Mouse (Mus musculus): ENCODE data around the gene Cap2. TPM values are rescaled to one million over a fixed set of nuclear protein-coding genes. Genes with fewer than 3 reads are reported as not detected.

Gene Cap2
- polyA plus RNA-seq, 1 experiment from 2014 or later = 35.1 TPM

DNA sequence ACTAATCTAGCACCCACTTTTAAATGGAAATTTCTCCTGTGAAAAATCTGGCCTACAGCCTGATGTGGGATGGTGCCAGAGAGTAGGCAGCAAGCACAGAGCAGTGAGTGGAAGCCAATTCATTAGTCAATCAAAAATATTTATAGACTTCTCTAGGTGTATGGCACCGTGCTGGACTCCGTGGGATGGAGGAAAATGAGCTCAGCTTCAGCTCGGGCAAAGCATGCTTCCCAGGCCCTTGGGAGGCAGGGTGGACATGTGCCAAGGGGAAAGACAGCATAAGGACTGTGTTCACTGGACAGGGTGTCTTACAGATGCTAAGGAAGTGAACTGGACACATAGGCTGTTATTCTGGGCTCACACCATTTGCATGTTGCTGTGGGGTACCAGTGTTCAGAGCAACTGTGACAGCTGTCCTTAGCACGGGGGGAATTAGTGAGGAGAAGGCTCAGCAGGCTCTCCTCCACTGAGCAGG is 15.6 kb downstream of the Cap2 start:
- no peaks in the 10 kb centered on the region for H3K4me1 ChIP-seq (ENCODE audit: control insufficient read depth, insufficient read depth, low read length)
- H3K4me2 ChIP-seq (ENCODE audit: low read depth, low read length) = no peak overlapping the region
- peak; percentile 35 for DNase-seq (ENCODE audit: low spot score)
- no peaks in the 10 kb centered on the region for H3K36me3 ChIP-seq (ENCODE audit: control insufficient read depth, insufficient read depth, low read length)
- H3K27ac ChIP-seq (replicated peaks; ENCODE audit: low read depth, low read length) = no peak overlapping the region
- ATAC-seq (ENCODE audit: low read depth) = no peak
- 64% methylated on average over 4 of the region's 4 CpGs for WGBS
- no peaks in the 10 kb centered on the region for H3K27me3 ChIP-seq (replicated peaks; ENCODE audit: control insufficient read depth, insufficient read depth, low read length)
- H3K9ac ChIP-seq (ENCODE audit: low read depth, low read length) = no peak overlapping the region
- H3K9me3 ChIP-seq (ENCODE audit: control insufficient read depth, low read length) = no peaks in the 10 kb centered on the region
- H3K4me3 ChIP-seq (ENCODE audit: low read depth, low read length) = no peak overlapping the region

DNA sequence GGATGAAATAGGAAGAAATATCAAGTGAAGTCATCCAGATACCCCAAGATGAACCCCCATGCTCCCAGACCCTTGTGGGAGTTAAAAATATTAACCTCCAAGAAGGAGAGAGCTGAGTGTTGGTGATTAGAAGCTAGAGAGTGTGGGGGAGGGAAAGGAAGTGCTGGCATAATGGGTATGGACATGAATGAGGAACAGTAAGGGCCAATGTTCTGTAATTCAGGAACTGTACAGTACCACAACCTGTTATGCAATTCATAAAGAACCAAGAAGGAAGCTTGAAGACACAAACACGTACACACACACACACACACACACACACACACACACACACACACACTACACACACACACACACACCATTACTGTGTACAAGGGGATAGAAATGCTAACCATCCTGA is 19.8 kb downstream of the Cap2 start:
- Histone ChIP-seq H3K4me3 (ENCODE audit: low read depth, low read length) (no peak overlapping the region), H3K4me2 (ENCODE audit: low read depth, low read length) (no peak overlapping the region), H3K27me3 (replicated peaks; ENCODE audit: control insufficient read depth, insufficient read depth, low read length) (no peaks in the 10 kb centered on the region), H3K9me3 (ENCODE audit: control insufficient read depth, low read length) (no peaks in the 10 kb centered on the region), H3K36me3 (ENCODE audit: control insufficient read depth, insufficient read depth, low read length) (no peaks in the 10 kb centered on the region), H3K27ac (replicated peaks; ENCODE audit: low read depth, low read length) (no peak overlapping the region), H3K4me1 (ENCODE audit: control insufficient read depth, insufficient read depth, low read length) (peaks cover 15% of the 10 kb centered on the region), H3K9ac (ENCODE audit: low read depth, low read length) (no peak overlapping the region)
- WGBS = 88% methylated on average over 1 of the region's 1 CpGs
- ATAC-seq (ENCODE audit: low read depth) (no peak), DNase-seq (ENCODE audit: low spot score) (no peak)

DNA sequence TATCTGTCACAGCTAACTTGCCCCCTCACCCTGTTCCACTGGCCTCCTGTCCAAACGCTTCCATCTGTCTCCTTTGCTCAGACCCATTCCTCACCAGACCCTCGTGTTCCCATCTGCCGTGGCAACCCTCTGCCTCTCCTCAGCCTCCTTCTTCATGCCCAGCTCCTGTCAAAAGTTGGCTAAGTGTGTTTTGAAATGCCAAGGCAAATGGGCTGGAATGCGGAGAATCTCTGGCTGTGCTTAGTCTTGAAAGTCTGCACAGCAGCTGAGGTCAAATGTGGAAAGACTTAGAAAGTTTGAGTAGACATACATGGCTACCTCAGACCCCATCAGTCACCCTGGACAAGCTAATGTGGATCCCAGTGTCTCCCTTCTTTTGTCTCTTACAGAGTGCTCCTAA is 21.1 kb downstream of the Cap2 start:
- Histone ChIP-seq H3K9ac (ENCODE audit: low read depth, low read length) (no peak overlapping the region), H3K27me3 (replicated peaks; ENCODE audit: control insufficient read depth, insufficient read depth, low read length) (no peaks in the 10 kb centered on the region), H3K36me3 (ENCODE audit: control insufficient read depth, insufficient read depth, low read length) (no peaks in the 10 kb centered on the region), H3K27ac (replicated peaks; ENCODE audit: low read depth, low read length) (no peak overlapping the region), H3K4me1 (ENCODE audit: control insufficient read depth, insufficient read depth, low read length) (peaks cover 15% of the 10 kb centered on the region), H3K4me3 (ENCODE audit: low read depth, low read length) (no peak overlapping the region), H3K9me3 (ENCODE audit: control insufficient read depth, low read length) (no peaks in the 10 kb centered on the region), H3K4me2 (ENCODE audit: low read depth, low read length) (no peak overlapping the region)
- 45% methylated on average over 4 of the region's 4 CpGs for WGBS
- ATAC-seq (ENCODE audit: low read depth) (no peak; the same call in 1 of the 2 replicates), DNase-seq (ENCODE audit: low spot score) (peak; percentile 76)

DNA sequence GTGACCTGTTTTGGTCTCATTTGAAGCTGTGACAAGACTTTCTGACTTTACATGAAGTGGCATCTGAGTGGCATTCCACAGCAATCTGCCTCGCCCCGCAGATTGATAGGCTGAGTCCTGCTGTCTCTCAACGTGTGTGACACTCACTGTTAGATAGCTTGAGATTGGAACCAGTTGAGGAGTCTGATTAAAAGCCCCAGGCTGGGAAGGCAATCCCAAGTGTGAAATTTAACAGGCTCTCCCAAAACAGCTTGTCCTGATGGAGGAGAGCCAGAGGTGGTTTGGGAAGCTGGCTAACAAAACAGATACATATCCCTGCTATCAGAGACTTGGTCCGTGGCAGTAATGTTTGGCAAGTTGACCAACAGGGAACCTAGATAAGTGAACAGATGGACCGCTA is 21.6 kb downstream of the Cap2 start:
- H3K27ac ChIP-seq (replicated peaks; ENCODE audit: low read depth, low read length) = no peak overlapping the region; the same call in 1 of the 2 replicates

DNA sequence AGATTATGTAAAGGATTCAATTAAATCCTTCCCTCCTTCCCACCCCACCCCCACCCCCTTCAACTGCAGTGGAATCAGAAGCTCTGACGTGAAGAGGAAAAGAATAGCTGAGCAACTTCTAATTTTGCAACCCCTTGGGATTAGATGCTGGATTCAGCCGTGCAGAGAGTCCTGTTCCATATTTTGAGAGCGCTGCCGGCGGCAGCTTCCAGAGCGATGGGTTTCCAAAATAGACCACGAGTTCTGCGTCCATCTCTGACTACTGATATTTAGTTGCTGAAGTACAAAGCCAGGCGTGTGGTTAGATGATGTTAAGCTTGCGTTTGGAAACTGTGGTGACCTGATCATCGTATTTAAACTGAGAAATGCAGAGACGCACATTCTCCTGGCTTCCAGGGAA is 22.1 kb downstream of the Cap2 start:
- no peaks in the 10 kb centered on the region for H3K36me3 ChIP-seq (ENCODE audit: control insufficient read depth, insufficient read depth, low read length)
- H3K4me3 ChIP-seq (ENCODE audit: low read depth, low read length) = no peak overlapping the region
- no peak; the same call in 1 of the 2 replicates for ATAC-seq (ENCODE audit: low read depth)
- H3K9ac ChIP-seq (ENCODE audit: low read depth, low read length) = no peak overlapping the region
- DNase-seq (ENCODE audit: low spot score) = peak; percentile 59
- H3K27me3 ChIP-seq (replicated peaks; ENCODE audit: control insufficient read depth, insufficient read depth, low read length) = no peaks in the 10 kb centered on the region
- no peak overlapping the region for H3K27ac ChIP-seq (replicated peaks; ENCODE audit: low read depth, low read length)
- H3K9me3 ChIP-seq (ENCODE audit: control insufficient read depth, low read length) = no peaks in the 10 kb centered on the region
- peaks cover 15% of the 10 kb centered on the region for H3K4me1 ChIP-seq (ENCODE audit: control insufficient read depth, insufficient read depth, low read length)
- 0 out of 2 replicates have a peak overlapping the region, but pooled peaks have one; percentile 4 for H3K4me2 ChIP-seq (ENCODE audit: low read depth, low read length)
- WGBS = 49% methylated on average over 12 of the region's 12 CpGs

More for the DNA sequence above, 21.6 kb downstream of the Cap2 start:
- Histone ChIP-seq H3K36me3 (ENCODE audit: control insufficient read depth, insufficient read depth, low read length) (no peaks in the 10 kb centered on the region), H3K9ac (ENCODE audit: low read depth, low read length) (no peak overlapping the region), H3K4me1 (ENCODE audit: control insufficient read depth, insufficient read depth, low read length) (peaks cover 15% of the 10 kb centered on the region), H3K27me3 (replicated peaks; ENCODE audit: control insufficient read depth, insufficient read depth, low read length) (no peaks in the 10 kb centered on the region), H3K4me3 (ENCODE audit: low read depth, low read length) (no peak overlapping the region), H3K4me2 (ENCODE audit: low read depth, low read length) (0 out of 2 replicates have a peak overlapping the region, but pooled peaks have one; percentile 4), H3K9me3 (ENCODE audit: control insufficient read depth, low read length) (no peaks in the 10 kb centered on the region)
- WGBS = 57% methylated on average over 5 of the region's 5 CpGs
- peak; percentile 23 for DNase-seq (ENCODE audit: low spot score)
- ATAC-seq (ENCODE audit: low read depth) = no peak; the same call in 1 of the 2 replicates

DNA sequence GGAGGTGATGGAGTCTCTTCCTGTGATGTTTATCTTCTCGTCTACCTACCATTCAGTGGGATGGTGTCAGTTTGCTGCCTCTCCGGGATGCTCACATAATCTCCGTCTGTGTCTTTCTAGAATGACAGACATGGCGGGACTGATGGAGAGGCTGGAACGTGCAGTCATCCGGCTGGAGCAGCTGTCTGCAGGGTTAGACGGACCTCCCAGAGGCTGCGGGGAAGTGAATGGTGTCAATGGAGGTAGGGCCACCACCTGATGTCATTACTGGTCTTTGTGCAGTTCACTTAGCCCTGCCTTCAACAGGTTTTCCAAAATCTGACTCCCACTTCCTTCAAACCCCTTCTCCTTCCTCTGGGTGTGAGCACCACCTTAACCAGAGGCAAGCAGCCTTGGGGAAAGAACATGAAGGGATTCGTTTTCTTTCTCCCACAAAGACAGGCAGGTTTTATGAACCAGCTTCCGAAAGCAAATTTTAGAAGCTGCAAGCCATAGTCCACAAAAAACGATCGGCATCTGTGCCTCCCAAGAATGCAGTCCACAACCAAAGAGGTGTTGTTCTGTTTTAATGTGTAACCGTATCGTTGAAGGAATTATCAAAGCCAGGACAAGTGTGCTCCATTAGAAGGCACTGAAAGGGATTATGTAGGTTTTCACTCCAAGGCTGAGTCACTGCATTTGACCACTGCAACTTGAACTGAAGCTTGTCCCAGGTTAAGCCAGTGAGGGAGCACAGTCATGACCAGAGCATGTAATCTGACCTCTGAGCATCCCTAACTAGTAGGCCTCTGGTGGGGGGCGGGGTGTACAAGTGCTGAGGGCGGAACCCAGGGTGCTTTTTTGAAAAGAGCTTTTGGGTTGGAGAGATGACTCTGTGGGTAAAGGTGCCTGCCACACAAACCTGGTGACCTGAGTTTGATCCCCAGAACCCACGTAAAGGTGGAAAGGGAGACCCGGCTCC is 23.9 kb downstream of the Cap2 start:
- WGBS = 81% methylated on average over 18 of the region's 18 CpGs
- no peaks in the 10 kb centered on the region for H3K9me3 ChIP-seq (ENCODE audit: control insufficient read depth, low read length)
- H3K4me3 ChIP-seq (ENCODE audit: low read depth, low read length) = no peak overlapping the region
- H3K27ac ChIP-seq (replicated peaks; ENCODE audit: low read depth, low read length) = no peak overlapping the region
- peaks cover 15% of the 10 kb centered on the region for H3K4me1 ChIP-seq (ENCODE audit: control insufficient read depth, insufficient read depth, low read length)
- H3K4me2 ChIP-seq (ENCODE audit: low read depth, low read length) = no peak overlapping the region
- H3K27me3 ChIP-seq (replicated peaks; ENCODE audit: control insufficient read depth, insufficient read depth, low read length) = no peaks in the 10 kb centered on the region
- ATAC-seq (ENCODE audit: low read depth) = no peak; the same call in 1 of the 2 replicates
- H3K36me3 ChIP-seq (ENCODE audit: control insufficient read depth, insufficient read depth, low read length) = no peaks in the 10 kb centered on the region
- no peak for DNase-seq (ENCODE audit: low spot score)
- no peak overlapping the region for H3K9ac ChIP-seq (ENCODE audit: low read depth, low read length)

DNA sequence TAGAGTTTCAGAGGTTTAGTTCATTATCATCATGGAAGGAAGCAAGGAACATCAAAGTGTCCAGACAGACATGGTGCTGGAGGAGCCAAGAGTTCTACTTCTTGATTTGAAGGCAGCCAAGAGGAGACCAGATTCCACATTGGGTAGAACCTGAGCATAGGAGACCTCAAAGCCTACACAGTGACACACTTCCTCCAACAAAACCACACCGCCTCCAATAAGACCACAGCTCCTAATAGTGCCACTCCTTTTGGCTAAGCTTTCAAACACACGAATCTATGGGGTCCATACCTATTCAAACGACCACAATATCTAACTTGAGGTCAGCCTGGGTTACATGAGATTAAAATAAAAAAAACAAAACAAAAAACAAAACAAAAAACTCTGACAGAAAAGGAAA is 25.0 kb downstream of the Cap2 start:
- Histone ChIP-seq H3K9ac (ENCODE audit: low read depth, low read length) (no peak overlapping the region), H3K27ac (replicated peaks; ENCODE audit: low read depth, low read length) (no peak overlapping the region), H3K4me1 (ENCODE audit: control insufficient read depth, insufficient read depth, low read length) (peaks cover 15% of the 10 kb centered on the region), H3K36me3 (ENCODE audit: control insufficient read depth, insufficient read depth, low read length) (no peaks in the 10 kb centered on the region), H3K4me3 (ENCODE audit: low read depth, low read length) (no peak overlapping the region), H3K9me3 (ENCODE audit: control insufficient read depth, low read length) (no peaks in the 10 kb centered on the region), H3K4me2 (ENCODE audit: low read depth, low read length) (no peak overlapping the region), H3K27me3 (replicated peaks; ENCODE audit: control insufficient read depth, insufficient read depth, low read length) (no peaks in the 10 kb centered on the region)
- WGBS = 79% methylated on average over 3 of the region's 3 CpGs
- DNase-seq (ENCODE audit: low spot score) (no peak), ATAC-seq (ENCODE audit: low read depth) (no peak)

DNA sequence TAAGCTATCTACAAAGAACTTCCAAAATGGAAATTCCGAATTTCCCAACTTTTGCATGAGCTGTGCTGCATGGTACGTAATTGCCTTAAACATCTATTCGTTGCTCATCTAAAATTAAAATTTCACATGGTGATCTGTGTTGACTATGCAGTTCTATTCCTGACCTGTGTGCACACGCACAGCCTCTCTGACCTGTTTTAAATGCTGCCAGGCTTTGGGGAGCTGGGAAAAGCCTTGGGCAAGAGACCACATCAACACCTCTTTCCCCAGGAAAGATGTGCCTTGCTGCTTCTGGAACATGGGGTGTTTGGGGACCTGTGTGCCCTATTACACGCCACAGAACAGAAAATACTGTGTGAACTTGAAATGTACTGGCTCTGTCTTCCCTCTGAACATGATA is 25.7 kb downstream of the Cap2 start:
- Histone ChIP-seq H3K4me2 (ENCODE audit: low read depth, low read length) (no peak overlapping the region), H3K36me3 (ENCODE audit: control insufficient read depth, insufficient read depth, low read length) (no peaks in the 10 kb centered on the region), H3K4me3 (ENCODE audit: low read depth, low read length) (no peak overlapping the region), H3K9ac (ENCODE audit: low read depth, low read length) (no peak overlapping the region), H3K27me3 (replicated peaks; ENCODE audit: control insufficient read depth, insufficient read depth, low read length) (no peaks in the 10 kb centered on the region), H3K4me1 (ENCODE audit: control insufficient read depth, insufficient read depth, low read length) (peaks cover 15% of the 10 kb centered on the region), H3K9me3 (ENCODE audit: control insufficient read depth, low read length) (no peaks in the 10 kb centered on the region), H3K27ac (replicated peaks; ENCODE audit: low read depth, low read length) (no peak overlapping the region)
- DNase-seq (ENCODE audit: low spot score) (no peak), ATAC-seq (ENCODE audit: low read depth) (no peak)
- 80% methylated on average over 5 of the region's 5 CpGs for WGBS
